Mouse (Mus musculus): ENCODE data around the gene Ccdc6. TPM values are rescaled to one million over a fixed set of nuclear protein-coding genes. Genes with fewer than 3 reads are reported as not detected.

Ccdc6 gene
- polyA plus RNA-seq, 1 experiment from 2014 or later, result 15.9 TPM

GRCm38 (mm10) chr10:70159651-70160320 lies 62.9 kb downstream of the Ccdc6 start:
- Histone ChIP-seq H3K4me2 (no peak overlapping the region), H3K9me3 (no peaks in the 10 kb centered on the region), H3K27ac (no peak overlapping the region), H3K9ac (no peak overlapping the region), H3K27me3 (replicated peaks) (no peaks in the 10 kb centered on the region), H3K36me3 (peaks cover 24% of the 10 kb centered on the region), H3K4me3 (replicated peaks) (no peak overlapping the region), H3K4me1 (no peaks in the 10 kb centered on the region; the same call in 1 of the 2 replicates)
- 79% methylated on average over 12 of the region's 12 CpGs for WGBS
- ATAC-seq (ENCODE audit: insufficient read depth, low FRiP score, low read depth), result no peak

DNA sequence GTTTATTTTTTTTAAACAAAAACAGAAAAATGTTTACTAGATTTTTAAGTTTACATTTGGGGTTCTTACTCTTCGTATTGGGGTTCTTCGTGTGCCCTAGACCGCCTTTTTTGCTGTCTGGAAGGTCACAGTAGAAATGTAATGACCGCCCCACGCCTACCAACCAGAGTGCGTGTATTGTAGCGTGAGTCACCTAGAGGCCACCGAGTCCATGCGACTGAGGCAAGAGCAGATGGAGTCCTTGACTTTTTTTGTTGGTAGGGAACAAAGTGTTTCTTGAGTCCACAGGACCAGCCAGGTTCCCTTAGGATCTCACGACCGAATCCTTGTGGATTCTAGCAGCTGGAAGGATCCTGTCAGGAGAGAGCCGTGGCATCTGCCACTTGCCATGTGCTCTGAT lies 63.9 kb downstream of the Ccdc6 start:
- H3K4me1 ChIP-seq, result no peaks in the 10 kb centered on the region; the same call in 1 of the 2 replicates
- H3K4me3 ChIP-seq (replicated peaks), result no peak overlapping the region
- H3K27ac ChIP-seq, result no peak overlapping the region
- H3K9me3 ChIP-seq, result no peaks in the 10 kb centered on the region
- no peaks in the 10 kb centered on the region for H3K27me3 ChIP-seq (replicated peaks)
- no peak overlapping the region for H3K9ac ChIP-seq
- no peak overlapping the region for H3K4me2 ChIP-seq
- ATAC-seq (ENCODE audit: insufficient read depth, low FRiP score, low read depth), result no peak
- 90% methylated on average over 12 of the region's 12 CpGs for WGBS
- peaks cover 15% of the 10 kb centered on the region for H3K36me3 ChIP-seq

- H3K9ac ChIP-seq, result no peak overlapping the region
- ATAC-seq (ENCODE audit: insufficient read depth, low FRiP score, low read depth), result no peak
- no peaks in the 10 kb centered on the region; the same call in 1 of the 2 replicates for H3K4me1 ChIP-seq
- peaks cover 8% of the 10 kb centered on the region for H3K36me3 ChIP-seq
- no peak overlapping the region for H3K4me3 ChIP-seq (replicated peaks)
- WGBS, result 90% methylated on average over 14 of the region's 14 CpGs
- no peak overlapping the region for H3K4me2 ChIP-seq
- no peaks in the 10 kb centered on the region for H3K27me3 ChIP-seq (replicated peaks)
- H3K27ac ChIP-seq, result no peak overlapping the region
- no peaks in the 10 kb centered on the region for H3K9me3 ChIP-seq
Observed at GRCm38 (mm10) chr10:70161504-70161903, 64.6 kb downstream of the Ccdc6 start.

DNA sequence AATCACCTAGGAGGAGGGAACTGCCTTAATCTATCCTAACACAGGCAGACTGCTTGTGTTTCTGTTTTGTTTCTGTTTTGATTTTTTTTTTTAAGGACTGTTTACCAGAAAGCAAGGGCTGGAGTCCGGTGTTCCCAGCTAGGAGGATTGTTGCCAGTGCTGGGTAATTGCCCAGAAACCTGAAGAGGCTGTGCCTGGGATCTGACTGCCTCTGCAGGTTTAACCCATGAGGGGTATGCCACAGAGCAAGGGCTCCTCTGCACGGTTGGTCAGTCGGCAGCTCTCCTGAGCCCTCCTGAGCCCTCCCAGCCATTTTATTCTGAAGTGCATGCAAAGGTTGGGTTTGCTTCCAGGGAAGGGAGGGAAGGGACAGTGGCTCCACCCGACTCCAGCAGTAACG lies 66.8 kb downstream of the Ccdc6 start:
- H3K9me3 ChIP-seq, result no peaks in the 10 kb centered on the region
- no peak overlapping the region for H3K27ac ChIP-seq
- no peak overlapping the region for H3K4me3 ChIP-seq (replicated peaks)
- H3K4me2 ChIP-seq, result no peak overlapping the region
- H3K4me1 ChIP-seq, result no peaks in the 10 kb centered on the region; the same call in 1 of the 2 replicates
- no peak overlapping the region for H3K9ac ChIP-seq
- WGBS, result 61% methylated on average over 5 of the region's 5 CpGs
- no peak for ATAC-seq (ENCODE audit: insufficient read depth, low FRiP score, low read depth)
- no peaks in the 10 kb centered on the region for H3K27me3 ChIP-seq (replicated peaks)
- no peaks in the 10 kb centered on the region for H3K36me3 ChIP-seq

- WGBS, result 75% methylated on average over 6 of the region's 6 CpGs
- Histone ChIP-seq H3K9me3 (no peaks in the 10 kb centered on the region), H3K4me1 (no peaks in the 10 kb centered on the region; the same call in 1 of the 2 replicates), H3K27me3 (replicated peaks) (no peaks in the 10 kb centered on the region), H3K4me2 (no peak overlapping the region), H3K4me3 (replicated peaks) (no peak overlapping the region), H3K9ac (no peak overlapping the region), H3K27ac (no peak overlapping the region), H3K36me3 (0 out of 2 replicates have a peak, but pooled peaks cover 8% of the 10 kb centered on the region)
- no peak for ATAC-seq (ENCODE audit: insufficient read depth, low FRiP score, low read depth)
Observed at GRCm38 (mm10) chr10:70165877-70166276, 69.0 kb downstream of the Ccdc6 start.

GRCm38 (mm10) chr10:70166427-70166826 lies 69.5 kb downstream of the Ccdc6 start:
- no peak overlapping the region for H3K27ac ChIP-seq
- no peaks in the 10 kb centered on the region for H3K27me3 ChIP-seq (replicated peaks)
- 0 out of 2 replicates have a peak, but pooled peaks cover 11% of the 10 kb centered on the region for H3K36me3 ChIP-seq
- H3K9ac ChIP-seq, result no peak overlapping the region
- H3K4me2 ChIP-seq, result no peak overlapping the region
- WGBS, result 87% methylated on average over 5 of the region's 5 CpGs
- no peaks in the 10 kb centered on the region; the same call in 1 of the 2 replicates for H3K4me1 ChIP-seq
- ATAC-seq (ENCODE audit: insufficient read depth, low FRiP score, low read depth), result no peak
- no peaks in the 10 kb centered on the region for H3K9me3 ChIP-seq
- H3K4me3 ChIP-seq (replicated peaks), result no peak overlapping the region

GRCm38 (mm10) chr10:70167625-70168024 lies 70.7 kb downstream of the Ccdc6 start:
- Histone ChIP-seq H3K4me2 (no peak overlapping the region), H3K36me3 (0 out of 2 replicates have a peak, but pooled peaks cover 11% of the 10 kb centered on the region), H3K27me3 (replicated peaks) (no peaks in the 10 kb centered on the region), H3K9me3 (no peaks in the 10 kb centered on the region), H3K4me1 (no peaks in the 10 kb centered on the region; the same call in 1 of the 2 replicates), H3K9ac (no peak overlapping the region), H3K4me3 (replicated peaks) (no peak overlapping the region), H3K27ac (no peak overlapping the region)
- no peak for ATAC-seq (ENCODE audit: insufficient read depth, low FRiP score, low read depth)
- 49% methylated on average over 11 of the region's 11 CpGs for WGBS

DNA sequence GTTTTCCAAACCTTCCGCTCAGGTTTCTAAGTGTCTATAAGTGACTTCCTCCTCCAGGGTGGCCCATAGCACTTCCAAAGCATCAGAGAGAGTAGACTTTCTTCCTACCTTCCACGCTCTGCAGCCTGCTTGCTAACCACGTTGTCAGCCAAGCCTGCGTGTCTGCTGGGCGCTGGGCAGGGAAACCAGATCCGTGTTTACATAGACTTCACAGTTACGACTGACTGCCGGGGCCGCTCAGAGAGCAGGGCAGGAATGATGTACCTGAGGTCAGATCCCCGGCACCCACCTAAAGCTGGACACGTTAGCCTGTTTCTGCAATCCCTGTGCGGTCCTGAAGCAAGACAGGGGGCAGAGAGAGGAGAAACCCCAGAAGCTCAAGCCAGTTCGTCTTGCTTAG lies 71.5 kb downstream of the Ccdc6 start:
- Histone ChIP-seq H3K27me3 (replicated peaks) (no peaks in the 10 kb centered on the region), H3K27ac (no peak overlapping the region), H3K4me2 (no peak overlapping the region), H3K4me1 (no peaks in the 10 kb centered on the region; the same call in 1 of the 2 replicates), H3K9ac (no peak overlapping the region), H3K9me3 (no peaks in the 10 kb centered on the region), H3K4me3 (replicated peaks) (no peak overlapping the region), H3K36me3 (0 out of 2 replicates have a peak, but pooled peaks cover 11% of the 10 kb centered on the region)
- WGBS, result 39% methylated on average over 13 of the region's 13 CpGs
- no peak for ATAC-seq (ENCODE audit: insufficient read depth, low FRiP score, low read depth)

GRCm38 (mm10) chr10:70169044-70169443 lies 72.1 kb downstream of the Ccdc6 start:
- no peak overlapping the region for H3K9ac ChIP-seq
- H3K4me3 ChIP-seq (replicated peaks), result no peak overlapping the region
- no peak overlapping the region for H3K4me2 ChIP-seq
- 84% methylated on average over 18 of the region's 18 CpGs for WGBS
- no peak overlapping the region for H3K27ac ChIP-seq
- no peaks in the 10 kb centered on the region for H3K9me3 ChIP-seq
- no peaks in the 10 kb centered on the region for H3K27me3 ChIP-seq (replicated peaks)
- H3K4me1 ChIP-seq, result no peaks in the 10 kb centered on the region
- H3K36me3 ChIP-seq, result 0 out of 2 replicates have a peak, but pooled peaks cover 11% of the 10 kb centered on the region
- ATAC-seq (ENCODE audit: insufficient read depth, low FRiP score, low read depth), result no peak

DNA sequence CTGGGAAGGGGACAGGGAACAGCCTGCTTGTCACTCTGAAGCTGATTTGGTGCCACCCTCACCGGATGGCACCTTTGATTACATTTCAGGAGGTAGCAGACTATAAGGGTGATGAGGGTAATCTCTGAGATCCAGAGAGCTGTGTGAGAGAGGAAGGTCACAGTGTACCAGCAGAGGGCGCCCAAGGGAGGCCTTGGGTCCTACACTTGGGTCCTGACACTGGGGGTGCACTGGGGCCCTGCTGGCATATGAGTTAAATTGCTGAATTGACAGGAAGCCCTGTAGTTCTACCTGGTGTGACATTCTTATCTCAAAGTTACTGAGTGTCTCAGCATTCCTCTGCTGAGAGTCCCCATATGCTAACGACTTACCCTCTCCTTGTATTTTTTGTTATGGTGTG lies 76.4 kb downstream of the Ccdc6 start:
- 56% methylated on average over 3 of the region's 3 CpGs for WGBS
- H3K27me3 ChIP-seq (replicated peaks), result no peaks in the 10 kb centered on the region
- H3K4me2 ChIP-seq, result no peak overlapping the region
- H3K36me3 ChIP-seq, result 0 out of 2 replicates have a peak, but pooled peaks cover 11% of the 10 kb centered on the region
- H3K27ac ChIP-seq, result no peak overlapping the region
- H3K4me1 ChIP-seq, result no peaks in the 10 kb centered on the region
- H3K4me3 ChIP-seq (replicated peaks), result no peak overlapping the region
- ATAC-seq (ENCODE audit: insufficient read depth, low FRiP score, low read depth), result no peak
- H3K9ac ChIP-seq, result no peak overlapping the region
- no peaks in the 10 kb centered on the region for H3K9me3 ChIP-seq

DNA sequence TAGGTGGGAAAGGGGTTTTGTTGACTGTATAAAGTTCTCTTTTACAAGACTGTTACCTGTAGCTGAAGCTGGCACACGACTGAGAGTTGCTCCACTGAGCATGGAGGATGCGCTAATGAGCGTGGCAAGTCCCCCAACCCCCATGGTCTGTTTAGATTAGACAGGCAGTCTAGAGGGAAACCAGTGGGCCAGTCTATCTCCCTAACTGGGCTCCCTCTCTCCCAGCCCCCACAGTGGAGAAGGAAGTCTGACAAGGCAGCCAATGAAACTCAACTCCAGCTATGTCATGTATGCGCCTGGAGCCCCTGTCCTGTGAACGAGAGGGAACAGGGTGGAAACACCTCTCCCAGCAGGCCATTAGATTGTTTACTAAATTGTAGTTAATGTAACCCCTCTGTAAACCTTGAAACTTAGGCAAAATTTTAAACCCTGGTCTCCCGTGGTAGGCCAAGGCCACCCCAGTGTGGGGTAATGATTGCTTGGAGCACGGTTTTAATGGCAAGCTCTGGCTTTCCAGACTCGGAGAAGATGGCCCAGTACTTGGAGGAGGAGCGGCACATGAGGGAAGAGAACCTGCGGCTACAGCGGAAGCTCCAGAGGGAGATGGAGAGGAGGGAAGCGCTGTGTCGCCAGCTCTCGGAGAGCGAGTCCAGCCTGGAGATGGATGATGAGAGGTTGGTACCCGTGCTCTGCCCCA lies 77.7 kb downstream of the Ccdc6 start:
- H3K27ac ChIP-seq, result no peak overlapping the region
- no peaks in the 10 kb centered on the region for H3K27me3 ChIP-seq (replicated peaks)
- H3K36me3 ChIP-seq, result 0 out of 2 replicates have a peak, but pooled peaks cover 11% of the 10 kb centered on the region
- no peak for ATAC-seq (ENCODE audit: insufficient read depth, low FRiP score, low read depth)
- no peaks in the 10 kb centered on the region for H3K9me3 ChIP-seq
- H3K9ac ChIP-seq, result no peak overlapping the region
- 71% methylated on average over 16 of the region's 16 CpGs for WGBS
- H3K4me1 ChIP-seq, result no peaks in the 10 kb centered on the region
- no peak overlapping the region for H3K4me2 ChIP-seq
- no peak overlapping the region for H3K4me3 ChIP-seq (replicated peaks)

GRCm38 (mm10) chr10:70180727-70181126 lies 83.8 kb downstream of the Ccdc6 start:
- no peaks in the 10 kb centered on the region for H3K9me3 ChIP-seq
- no peak overlapping the region for H3K4me3 ChIP-seq (replicated peaks)
- H3K9ac ChIP-seq, result no peak overlapping the region
- WGBS, result 81% methylated on average over 9 of the region's 9 CpGs
- H3K36me3 ChIP-seq, result no peaks in the 10 kb centered on the region
- H3K4me2 ChIP-seq, result no peak overlapping the region
- no peaks in the 10 kb centered on the region for H3K27me3 ChIP-seq (replicated peaks)
- no peaks in the 10 kb centered on the region for H3K4me1 ChIP-seq
- ATAC-seq (ENCODE audit: insufficient read depth, low FRiP score, low read depth), result no peak
- H3K27ac ChIP-seq, result no peak overlapping the region

Data from stomach, embryonic 15.5 days (tissue).